ENCODE assay signal across 8 mouse cellular contexts in the genomic region with DNA sequence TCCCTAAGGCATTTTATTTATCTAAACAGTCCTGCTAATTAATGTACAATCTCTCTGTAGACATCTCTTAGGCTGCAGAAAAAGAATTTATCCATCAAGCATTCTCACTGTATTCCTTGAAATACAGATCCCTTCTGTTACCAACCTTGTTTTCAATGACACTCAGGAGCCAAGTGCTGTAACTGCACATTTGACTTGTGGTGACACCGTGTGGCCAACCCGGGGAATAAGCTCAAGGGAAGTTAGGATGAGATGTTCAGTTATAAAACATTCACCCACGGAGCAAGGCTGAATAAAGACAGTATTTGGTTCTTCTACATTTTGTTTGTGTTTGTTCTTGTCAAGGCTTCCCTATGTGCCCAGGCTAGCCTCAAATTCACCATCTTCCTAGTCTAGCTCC. TPM values are rescaled to one million over a fixed set of nuclear protein-coding genes. Genes with fewer than 3 reads are reported as not detected.
DNase-seq lines count a peak whose midpoint lies in the region; ATAC-seq lines count a peak whose summit lies in the region.

No protein-coding gene starts in this region.

- ATAC-seq in limb, embryonic 11.5 days (ENCODE audit: insufficient number of reproducible peaks, low FRiP score, low TSS enrichment, low read depth) = no peak
- peak; percentile 49; the same call in 1 of the 2 replicates for ATAC-seq in hindbrain, embryonic 12.5 days (ENCODE audit: low FRiP score)
- ATAC-seq in midbrain, embryonic 15.5 days (replicated peaks) = peak; percentile 57; the same call in 1 of the 2 replicates

- H3K4me3 ChIP-seq in limb, embryonic 11.5 days (ENCODE audit: low read depth, low read length) = no peak overlapping the region
- no peak overlapping the region for H3K4me3 ChIP-seq in limb, embryonic 10.5 days
- H3K4me3 ChIP-seq in hindbrain, embryonic 12.5 days = no peak overlapping the region
- H3K4me3 ChIP-seq in midbrain, embryonic 15.5 days = no peak overlapping the region

- DNase-seq in cerebellum, postnatal 14 days = peak; percentile 49 to 51
- DNase-seq in cerebellum, adult 8-10 months = no peak
- DNase-seq in limb, embryonic 11.5 days (ENCODE audit: low spot score) = peak; percentile 49
- DNase-seq in limb, embryonic 10.5 days (ENCODE audit: low spot score) = no peak
- DNase-seq in adipocyte (ENCODE audit: low spot score) = peak; percentile 76
- DNase-seq in urinary bladder, postnatal 4 days (ENCODE audit: low spot score in 2 of 2) = no peak

- WGBS in limb, embryonic 11.5 days = 4% methylated on average over 3 of the region's 3 CpGs
- 10% methylated on average over 3 of the region's 3 CpGs for WGBS in limb, embryonic 10.5 days
- 6% methylated on average over 3 of the region's 3 CpGs for WGBS in hindbrain, embryonic 12.5 days
- WGBS in midbrain, embryonic 15.5 days = 4% methylated on average over 3 of the region's 3 CpGs

- no peaks in the 10 kb centered on the region for H3K27me3 ChIP-seq in limb, embryonic 11.5 days (ENCODE audit: control insufficient read depth, insufficient read depth, low read length)
- no peaks in the 10 kb centered on the region; the same call in 1 of the 2 replicates for H3K27me3 ChIP-seq in limb, embryonic 10.5 days (ENCODE audit: low read depth, poor library complexity, severe bottlenecking)
- H3K27me3 ChIP-seq in hindbrain, embryonic 12.5 days = no peaks in the 10 kb centered on the region
- no peaks in the 10 kb centered on the region for H3K27me3 ChIP-seq in midbrain, embryonic 15.5 days (replicated peaks)

- H3K4me2 ChIP-seq in limb, embryonic 11.5 days (ENCODE audit: low read depth, severe bottlenecking) = no peak overlapping the region
- H3K4me2 ChIP-seq in hindbrain, embryonic 12.5 days (replicated peaks) = no peak overlapping the region
- H3K4me2 ChIP-seq in midbrain, embryonic 15.5 days = no peak overlapping the region

- no peaks in the 10 kb centered on the region for H3K9me3 ChIP-seq in limb, embryonic 11.5 days (ENCODE audit: control insufficient read depth, low read length)
- no peaks in the 10 kb centered on the region for H3K9me3 ChIP-seq in limb, embryonic 10.5 days (replicated peaks)
- no peaks in the 10 kb centered on the region for H3K9me3 ChIP-seq in hindbrain, embryonic 12.5 days (replicated peaks)
- no peaks in the 10 kb centered on the region for H3K9me3 ChIP-seq in midbrain, embryonic 15.5 days

- H3K36me3 ChIP-seq in limb, embryonic 11.5 days (ENCODE audit: control insufficient read depth, insufficient read depth, low read length) = no peaks in the 10 kb centered on the region
- H3K36me3 ChIP-seq in limb, embryonic 10.5 days = no peaks in the 10 kb centered on the region
- no peaks in the 10 kb centered on the region for H3K36me3 ChIP-seq in hindbrain, embryonic 12.5 days
- H3K36me3 ChIP-seq in midbrain, embryonic 15.5 days (replicated peaks) = no peaks in the 10 kb centered on the region

- no peak overlapping the region for H3K9ac ChIP-seq in limb, embryonic 11.5 days (ENCODE audit: low read length)
- no peak overlapping the region for H3K9ac ChIP-seq in hindbrain, embryonic 12.5 days
- H3K9ac ChIP-seq in midbrain, embryonic 15.5 days = no peak overlapping the region

- no peak overlapping the region for H3K27ac ChIP-seq in limb, embryonic 11.5 days (replicated peaks; ENCODE audit: low read depth, low read length)
- H3K27ac ChIP-seq in limb, embryonic 10.5 days = no peak overlapping the region
- H3K27ac ChIP-seq in hindbrain, embryonic 12.5 days = no peak overlapping the region
- no peak overlapping the region for H3K27ac ChIP-seq in midbrain, embryonic 15.5 days

- 0 out of 2 replicates have a peak, but pooled peaks cover 2% of the 10 kb centered on the region for H3K4me1 ChIP-seq in limb, embryonic 11.5 days (ENCODE audit: control insufficient read depth, insufficient read depth, low read length)
- peaks cover 14% of the 10 kb centered on the region for H3K4me1 ChIP-seq in limb, embryonic 10.5 days
- no peaks in the 10 kb centered on the region for H3K4me1 ChIP-seq in hindbrain, embryonic 12.5 days
- H3K4me1 ChIP-seq in midbrain, embryonic 15.5 days = no peaks in the 10 kb centered on the region

RNA-seq across cellular contexts. Expression of a gene that starts 26.4 kb away (rescaled TPM):
- polyA plus RNA-seq in limb, embryonic 11.5 days (2014; fragmentation: Nextera tagmentation; extraction: Ambion mirVana) = not detected in 2 replicates
- not detected in 2 replicates for polyA plus RNA-seq in limb, embryonic 10.5 days (2016; fragmentation: Nextera tagmentation; extraction: Ambion mirVana)
- not detected in 2 replicates for polyA plus RNA-seq in hindbrain, embryonic 12.5 days (2016; fragmentation: Nextera tagmentation; extraction: Ambion mirVana)
- polyA plus RNA-seq in midbrain, embryonic 15.5 days (2015; fragmentation: Nextera tagmentation; extraction: Ambion mirVana) = not detected in 2 replicates

RNA-seq across cellular contexts. Expression of a gene that starts 53.3 kb away (rescaled TPM):
- polyA plus RNA-seq in limb, embryonic 11.5 days (2014; fragmentation: Nextera tagmentation; extraction: Ambion mirVana) = 20.4 and 21.2 TPM in 2 replicates
- 14.0 and 18.7 TPM in 2 replicates for polyA plus RNA-seq in limb, embryonic 10.5 days (2016; fragmentation: Nextera tagmentation; extraction: Ambion mirVana)
- 47.6 and 51.1 TPM in 2 replicates for polyA plus RNA-seq in hindbrain, embryonic 12.5 days (2016; fragmentation: Nextera tagmentation; extraction: Ambion mirVana)
- 110 and 117 TPM in 2 replicates for polyA plus RNA-seq in midbrain, embryonic 15.5 days (2015; fragmentation: Nextera tagmentation; extraction: Ambion mirVana)

RNA-seq across cellular contexts. Expression of a gene that starts 53.3 kb away (rescaled TPM):
- polyA plus RNA-seq in limb, embryonic 11.5 days (2014; fragmentation: Nextera tagmentation; extraction: Ambion mirVana) = 1.3 and 3.8 TPM in 2 replicates
- 3.8 and 4.3 TPM in 2 replicates for polyA plus RNA-seq in limb, embryonic 10.5 days (2016; fragmentation: Nextera tagmentation; extraction: Ambion mirVana)
- polyA plus RNA-seq in hindbrain, embryonic 12.5 days (2016; fragmentation: Nextera tagmentation; extraction: Ambion mirVana) = 4.0 and 6.2 TPM in 2 replicates
- polyA plus RNA-seq in midbrain, embryonic 15.5 days (2015; fragmentation: Nextera tagmentation; extraction: Ambion mirVana) = 4.7 and 6.1 TPM in 2 replicates

Comparison
In these comparisons a context has a peak if more than half of its experiments do, and no peak if none do; other contexts are left out.
1. DNase-seq: peak in cerebellum, postnatal 14 days (2 of 2), limb, embryonic 11.5 days (single experiment) and adipocyte (single experiment); none in cerebellum, adult 8-10 months (single experiment), limb, embryonic 10.5 days (single experiment) and urinary bladder, postnatal 4 days (0 of 2).